Mouse (Mus musculus): ENCODE data around the gene Dad1. TPM values are rescaled to one million over a fixed set of nuclear protein-coding genes. Genes with fewer than 3 reads are reported as not detected.

Gene Dad1
- polyA plus RNA-seq, 1 experiment, result 309 TPM

GRCm38 (mm10) chr14:54258131-54258670 is 4.3 kb upstream of the Dad1 start:
- TF ChIP-seq POLR2A (IDR thresholded peaks at IDR 0.05; ENCODE audit: low read depth, low read length), result no peak
- TF ChIP-seq CTCF (IDR thresholded peaks at IDR 0.05; ENCODE audit: extremely low read depth, insufficient read depth, insufficient read length, insufficient replicate concordance), result no peak
- 83% methylated on average over 7 of the region's 7 CpGs for WGBS
- H3K4me1 ChIP-seq (ENCODE audit: control insufficient read depth, insufficient read depth, insufficient read length), result peaks cover 5% of the 10 kb centered on the region; the same call in 1 of the 2 replicates
- H3K4me3 ChIP-seq (ENCODE audit: extremely low read depth, insufficient read depth, insufficient read length), result no peak overlapping the region
- H3K36me3 ChIP-seq (ENCODE audit: control insufficient read depth, insufficient read depth, low read length), result no peaks in the 10 kb centered on the region; the same call in 1 of the 2 replicates
- DNase-seq (ENCODE audit: low read depth in 1 of 2, low spot score in 2 of 2), result no peak
- H3K27ac ChIP-seq (ENCODE audit: insufficient read depth, low read length), result no peak overlapping the region
- no peaks in the 10 kb centered on the region for H3K27me3 ChIP-seq (ENCODE audit: control insufficient read depth, insufficient read depth, low read length)

- H3K4me3 ChIP-seq (ENCODE audit: extremely low read depth, insufficient read depth, insufficient read length), result no peak overlapping the region; the same call in 1 of the 2 replicates
- 73% methylated on average over 12 of the region's 12 CpGs for WGBS
- H3K4me1 ChIP-seq (ENCODE audit: control insufficient read depth, insufficient read depth, insufficient read length), result peaks cover 5% of the 10 kb centered on the region
- TF ChIP-seq CTCF (IDR thresholded peaks at IDR 0.05; ENCODE audit: extremely low read depth, insufficient read depth, insufficient read length, insufficient replicate concordance), result no peak
- H3K36me3 ChIP-seq (ENCODE audit: control insufficient read depth, insufficient read depth, low read length), result peaks cover under 1% of the 10 kb centered on the region; the same call in 1 of the 2 replicates
- H3K27ac ChIP-seq (ENCODE audit: insufficient read depth, low read length), result no peak overlapping the region
- no peaks in the 10 kb centered on the region for H3K27me3 ChIP-seq (ENCODE audit: control insufficient read depth, insufficient read depth, low read length)
- DNase-seq (ENCODE audit: low read depth in 1 of 2, low spot score in 2 of 2), result no peak
Observed at GRCm38 (mm10) chr14:54254670-54255202, 832 bp upstream of the Dad1 start.

- H3K36me3 ChIP-seq (ENCODE audit: control insufficient read depth, insufficient read depth, low read length), result peaks cover 9% of the 10 kb centered on the region; the same call in 1 of the 2 replicates
- TF ChIP-seq POLR2A (IDR thresholded peaks at IDR 0.05; ENCODE audit: low read depth, low read length) (no peak), CTCF (IDR thresholded peaks at IDR 0.05; ENCODE audit: extremely low read depth, insufficient read depth, insufficient read length, insufficient replicate concordance) (no peak)
- DNase-seq (ENCODE audit: low read depth in 1 of 2, low spot score in 2 of 2), result no peak
- H3K4me1 ChIP-seq (ENCODE audit: control insufficient read depth, insufficient read depth, insufficient read length), result peaks cover 2% of the 10 kb centered on the region; the same call in 1 of the 2 replicates
- WGBS, result 80% methylated on average over 4 of the region's 4 CpGs
- H3K4me3 ChIP-seq (ENCODE audit: extremely low read depth, insufficient read depth, insufficient read length), result no peak overlapping the region
- no peaks in the 10 kb centered on the region for H3K27me3 ChIP-seq (ENCODE audit: control insufficient read depth, insufficient read depth, low read length)
- no peak overlapping the region for H3K27ac ChIP-seq (ENCODE audit: insufficient read depth, low read length)
Observed at GRCm38 (mm10) chr14:54250122-54250521, 3.8 kb downstream of the Dad1 start.

- H3K36me3 ChIP-seq (ENCODE audit: control insufficient read depth, insufficient read depth, low read length), result peaks cover 9% of the 10 kb centered on the region; the same call in 1 of the 2 replicates
Observed at GRCm38 (mm10) chr14:54249326-54249725, 4.6 kb downstream of the Dad1 start.

GRCm38 (mm10) chr14:54246232-54246631 is 7.7 kb downstream of the Dad1 start:
- Histone ChIP-seq H3K27ac (ENCODE audit: insufficient read depth, low read length) (no peak overlapping the region), H3K36me3 (ENCODE audit: control insufficient read depth, insufficient read depth, low read length) (peaks cover 22% of the 10 kb centered on the region), H3K4me1 (ENCODE audit: control insufficient read depth, insufficient read depth, insufficient read length) (no peaks in the 10 kb centered on the region), H3K27me3 (ENCODE audit: control insufficient read depth, insufficient read depth, low read length) (no peaks in the 10 kb centered on the region), H3K4me3 (ENCODE audit: extremely low read depth, insufficient read depth, insufficient read length) (no peak overlapping the region)
- no peak for DNase-seq (ENCODE audit: low read depth in 1 of 2, low spot score in 2 of 2)
- no peak for TF ChIP-seq POLR2A (IDR thresholded peaks at IDR 0.05; ENCODE audit: low read depth, low read length)
- 80% methylated on average over 3 of the region's 3 CpGs for WGBS

More at GRCm38 (mm10) chr14:54249326-54249725, 4.6 kb downstream of the Dad1 start:
- 77% methylated on average over 9 of the region's 9 CpGs for WGBS
- Histone ChIP-seq H3K27ac (ENCODE audit: insufficient read depth, low read length) (no peak overlapping the region), H3K4me3 (ENCODE audit: extremely low read depth, insufficient read depth, insufficient read length) (no peak overlapping the region), H3K27me3 (ENCODE audit: control insufficient read depth, insufficient read depth, low read length) (no peaks in the 10 kb centered on the region), H3K4me1 (ENCODE audit: control insufficient read depth, insufficient read depth, insufficient read length) (peaks cover under 1% of the 10 kb centered on the region; the same call in 1 of the 2 replicates)
- no peak for DNase-seq (ENCODE audit: low read depth in 1 of 2, low spot score in 2 of 2)
- no peak for TF ChIP-seq POLR2A (IDR thresholded peaks at IDR 0.05; ENCODE audit: low read depth, low read length)
- no peak for TF ChIP-seq CTCF (IDR thresholded peaks at IDR 0.05; ENCODE audit: extremely low read depth, insufficient read depth, insufficient read length, insufficient replicate concordance)

GRCm38 (mm10) chr14:54244183-54244582 is 9.7 kb downstream of the Dad1 start:
- 88% methylated on average over 3 of the region's 3 CpGs for WGBS
- H3K4me3 ChIP-seq (ENCODE audit: extremely low read depth, insufficient read depth, insufficient read length), result no peak overlapping the region
- H3K36me3 ChIP-seq (ENCODE audit: control insufficient read depth, insufficient read depth, low read length), result peaks cover 22% of the 10 kb centered on the region
- no peak for DNase-seq (ENCODE audit: low read depth in 1 of 2, low spot score in 2 of 2)
- H3K27ac ChIP-seq (ENCODE audit: insufficient read depth, low read length), result no peak overlapping the region
- no peaks in the 10 kb centered on the region for H3K27me3 ChIP-seq (ENCODE audit: control insufficient read depth, insufficient read depth, low read length)
- TF ChIP-seq POLR2A (IDR thresholded peaks at IDR 0.05; ENCODE audit: low read depth, low read length) (no peak), CTCF (IDR thresholded peaks at IDR 0.05; ENCODE audit: extremely low read depth, insufficient read depth, insufficient read length, insufficient replicate concordance) (no peak)
- no peaks in the 10 kb centered on the region for H3K4me1 ChIP-seq (ENCODE audit: control insufficient read depth, insufficient read depth, insufficient read length)

GRCm38 (mm10) chr14:54240542-54240941 is 13.4 kb downstream of the Dad1 start:
- no peak overlapping the region for H3K27ac ChIP-seq (ENCODE audit: insufficient read depth, low read length)
- peaks cover 3% of the 10 kb centered on the region; the same call in 1 of the 2 replicates for H3K4me1 ChIP-seq (ENCODE audit: control insufficient read depth, insufficient read depth, insufficient read length)
- peaks cover 15% of the 10 kb centered on the region for H3K36me3 ChIP-seq (ENCODE audit: control insufficient read depth, insufficient read depth, low read length)
- WGBS, result 89% methylated on average over 5 of the region's 5 CpGs
- DNase-seq (ENCODE audit: low read depth in 1 of 2, low spot score in 2 of 2), result no peak
- no peaks in the 10 kb centered on the region for H3K27me3 ChIP-seq (ENCODE audit: control insufficient read depth, insufficient read depth, low read length)
- no peak overlapping the region for H3K4me3 ChIP-seq (ENCODE audit: extremely low read depth, insufficient read depth, insufficient read length)
- TF ChIP-seq CTCF (IDR thresholded peaks at IDR 0.05; ENCODE audit: extremely low read depth, insufficient read depth, insufficient read length, insufficient replicate concordance) (no peak), POLR2A (IDR thresholded peaks at IDR 0.05; ENCODE audit: low read depth, low read length) (no peak)
